Mouse (Mus musculus) forebrain, embryonic 16.5 days (tissue): ENCODE measurements at regions not wholly inside any gene's neighbourhood (a gene's known extent, or its start where the extent isn't known, plus 50 kb on each side); places are given as distances from the start of the nearest gene placed in this dataset.

Experiments used
- ATAC-seq: fragments of 200-750 bp; cut with Nextera tagmentation; 2 replicates; pipeline ENCODE4 v1.8.0; 2017; ENCODE audit warnings: mild to moderate bottlenecking, moderate library complexity
- H3K27ac ChIP-seq: fragments of 300-500 bp; sonication (generic); 2 replicates; pipeline ENCODE4 v1.5.1; 2014; ENCODE audit warnings: low read length, control low read depth
- H3K27me3 ChIP-seq: fragments of 300-500 bp; sonication (generic); replicated peaks from 2 replicates; pipeline ENCODE4 v1.6.1; 2014; ENCODE audit warnings: low read length; ENCODE audit not compliant: control insufficient read depth, insufficient read depth
- H3K36me3 ChIP-seq: fragments of 300-500 bp; sonication (generic); 2 replicates; pipeline ENCODE4 v1.6.1; 2014; ENCODE audit not compliant: control insufficient read depth, insufficient read depth
- H3K4me1 ChIP-seq: fragments of 300-500 bp; sonication (generic); replicated peaks from 2 replicates; pipeline ENCODE4 v1.6.1; 2014; ENCODE audit warnings: low read length; ENCODE audit not compliant: control insufficient read depth, insufficient read depth
- H3K4me2 ChIP-seq: fragments of 300-500 bp; sonication (generic); 2 replicates; pipeline ENCODE4 v1.6.1; 2014; ENCODE audit warnings: mild to moderate bottlenecking, low read length, control low read depth
- H3K4me3 ChIP-seq: fragments of 300-500 bp; sonication (generic); replicated peaks from 2 replicates; pipeline ENCODE4 v1.5.1; 2014; ENCODE audit warnings: mild to moderate bottlenecking, low read length, control low read depth
- H3K9ac ChIP-seq: fragments of 300-500 bp; sonication (generic); replicated peaks from 2 replicates; pipeline ENCODE4 v1.6.1; 2014; ENCODE audit warnings: low read depth, low read length, control low read depth
- H3K9me3 ChIP-seq: fragments of 300-500 bp; sonication (generic); 2 replicates; pipeline ENCODE4 v1.6.1; 2016; ENCODE audit warnings: low read length; ENCODE audit not compliant: control insufficient read depth
- WGBS: fragments of 180-500 bp; shearing (Covaris S2); extraction: QIAGEN DNeasy Blood & Tissue Kit; methylation state at CpG from one replicate; pipeline ENCODE4 v1.1.7; 2014; 5-methylcytosine and 5-hydroxymethylcytosine counted together

DNA sequence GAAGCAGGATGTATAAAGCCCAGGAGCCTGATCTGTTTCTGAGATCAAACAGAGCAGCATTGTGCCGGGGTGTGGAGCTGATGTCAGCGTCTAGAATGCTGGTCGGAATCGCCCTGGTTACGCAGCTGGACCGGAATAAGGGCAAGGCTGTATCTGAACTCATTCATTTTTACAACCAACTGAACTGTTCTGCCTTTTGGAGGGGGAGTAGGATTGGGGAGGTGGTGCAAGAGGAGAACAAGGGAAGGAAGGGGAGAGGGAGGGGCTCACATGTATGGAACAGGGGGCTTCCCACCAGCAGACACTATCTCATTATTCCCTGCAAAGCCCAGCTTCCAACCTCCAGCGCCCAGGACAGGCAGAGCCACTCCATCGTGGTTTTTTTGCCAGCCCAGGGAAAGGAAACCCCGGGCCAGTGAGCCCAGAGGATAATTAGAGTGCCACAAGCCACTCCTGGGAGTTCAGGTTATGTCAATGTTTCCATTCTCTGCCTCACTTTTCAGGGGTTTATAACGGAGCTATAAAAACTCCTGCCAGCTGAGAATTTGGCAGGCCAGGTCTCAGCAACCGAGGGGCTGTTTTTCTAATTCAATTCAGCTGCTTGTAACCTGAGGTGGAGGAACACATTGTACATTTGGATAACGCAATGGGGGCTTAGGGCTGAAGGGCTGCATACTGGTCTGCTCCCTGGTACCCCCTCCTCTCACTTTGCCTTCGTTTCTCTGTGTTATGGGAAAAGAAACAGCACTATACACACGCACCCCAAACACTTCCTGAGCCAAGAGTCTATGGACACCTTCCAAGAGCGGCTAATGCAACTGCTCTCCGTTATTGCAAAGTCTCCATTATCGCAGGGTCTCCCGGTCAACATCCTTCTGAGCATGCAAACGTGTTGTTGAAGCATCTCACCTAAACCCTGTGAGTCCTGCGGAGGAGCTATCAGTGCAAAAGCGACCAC is 170.0 kb upstream of the Hes1 start:
- H3K9me3 ChIP-seq: no peaks in the 10 kb centered on the region
- peak overlapping the region; percentile 69 for H3K27ac ChIP-seq
- no peaks in the 10 kb centered on the region for H3K27me3 ChIP-seq
- H3K36me3 ChIP-seq: no peaks in the 10 kb centered on the region
- no peak overlapping the region for H3K9ac ChIP-seq
- peaks cover 16% of the 10 kb centered on the region for H3K4me1 ChIP-seq
- no peak overlapping the region; the same call in 1 of the 2 replicates for H3K4me3 ChIP-seq
- WGBS: 12% methylated on average over 21 of the region's 21 CpGs
- peak; percentile 89 for ATAC-seq
- peak overlapping the region; percentile 48 for H3K4me2 ChIP-seq

DNA sequence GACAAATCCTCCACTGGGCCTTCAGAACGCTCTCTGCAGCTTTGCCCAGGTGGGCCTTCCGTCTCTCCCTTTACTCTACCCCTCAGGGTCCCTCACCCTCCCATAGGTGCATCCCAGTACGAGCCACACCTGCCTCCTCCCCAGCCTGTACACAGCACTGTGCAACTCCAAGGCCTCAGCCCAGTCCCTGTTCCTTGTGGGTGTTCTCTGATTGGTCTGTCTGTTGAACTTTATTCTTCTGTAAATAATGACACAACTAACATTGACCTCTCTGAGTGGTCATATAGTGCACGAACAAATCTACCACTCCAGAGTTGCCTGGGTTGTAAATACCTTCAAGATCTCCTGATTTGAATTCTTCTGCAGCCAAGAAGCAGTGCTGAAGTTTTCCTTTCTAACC is 167.8 kb upstream of the Hes1 start:
- H3K4me1 ChIP-seq: peaks cover 16% of the 10 kb centered on the region
- H3K9me3 ChIP-seq: no peaks in the 10 kb centered on the region
- no peak overlapping the region for H3K9ac ChIP-seq
- ATAC-seq: no peak
- H3K36me3 ChIP-seq: no peaks in the 10 kb centered on the region
- 91% methylated on average over 4 of the region's 4 CpGs for WGBS
- no peak overlapping the region for H3K4me3 ChIP-seq
- H3K4me2 ChIP-seq: no peak overlapping the region
- no peaks in the 10 kb centered on the region for H3K27me3 ChIP-seq
- H3K27ac ChIP-seq: no peak overlapping the region

DNA sequence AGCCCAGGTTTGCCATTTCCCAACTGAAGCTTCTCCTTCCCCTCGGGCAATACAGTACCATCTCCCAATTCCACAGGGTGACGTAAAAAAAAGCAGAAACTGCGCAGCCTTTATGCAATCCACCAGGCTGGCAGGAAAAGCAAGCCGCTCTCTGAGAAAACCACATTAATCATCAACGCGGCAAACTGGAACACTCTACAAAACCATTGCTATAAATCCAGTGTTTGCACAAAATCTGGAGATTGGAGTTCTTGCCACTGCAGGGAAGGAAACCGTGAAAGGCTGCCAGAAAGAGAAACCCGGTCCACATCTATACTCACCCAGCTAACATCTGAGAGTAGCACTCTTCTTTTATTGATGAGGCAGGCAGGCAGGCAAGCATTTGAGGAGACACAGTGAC is 160.7 kb upstream of the Hes1 start:
- Histone ChIP-seq H3K4me3 (no peak overlapping the region), H3K9me3 (no peaks in the 10 kb centered on the region), H3K27me3 (no peaks in the 10 kb centered on the region), H3K9ac (no peak overlapping the region), H3K4me1 (no peaks in the 10 kb centered on the region), H3K27ac (no peak overlapping the region), H3K4me2 (no peak overlapping the region), H3K36me3 (no peaks in the 10 kb centered on the region)
- ATAC-seq: no peak
- 73% methylated on average over 8 of the region's 8 CpGs for WGBS

DNA sequence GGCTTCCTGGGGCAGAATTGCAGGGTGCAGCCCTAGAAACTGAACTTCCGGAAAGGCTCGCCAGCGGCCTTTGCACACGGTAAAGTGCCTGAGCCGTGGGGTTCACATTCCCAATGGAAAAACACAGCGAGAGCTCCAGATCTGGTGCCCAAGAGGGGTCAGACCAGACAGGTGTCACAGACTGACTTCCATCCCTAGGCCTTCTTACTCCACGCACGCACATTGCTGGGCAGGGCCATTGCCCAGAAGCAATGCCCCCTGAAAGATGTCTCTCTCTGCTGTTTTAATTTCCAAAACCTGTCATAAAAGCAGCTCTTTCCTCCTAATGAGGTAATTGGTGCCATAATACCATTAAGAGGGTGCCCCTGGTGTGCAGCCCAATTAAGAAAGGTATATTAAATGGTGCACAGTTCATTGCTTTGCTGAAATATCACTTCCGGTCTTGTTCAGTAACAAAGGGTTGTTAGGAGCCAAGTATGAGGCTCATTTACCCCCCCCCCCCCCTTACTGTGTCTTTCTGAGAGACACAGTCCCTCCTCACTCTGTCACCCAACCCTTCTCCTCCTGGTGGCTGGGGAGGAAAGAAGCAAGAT is 159.9 kb upstream of the Hes1 start:
- H3K27ac ChIP-seq: no peak overlapping the region
- WGBS: 49% methylated on average over 9 of the region's 9 CpGs
- no peaks in the 10 kb centered on the region for H3K9me3 ChIP-seq
- no peak overlapping the region for H3K9ac ChIP-seq
- no peaks in the 10 kb centered on the region for H3K27me3 ChIP-seq
- H3K4me2 ChIP-seq: no peak overlapping the region
- no peak for ATAC-seq
- no peak overlapping the region for H3K4me3 ChIP-seq
- no peaks in the 10 kb centered on the region for H3K4me1 ChIP-seq
- no peaks in the 10 kb centered on the region for H3K36me3 ChIP-seq

DNA sequence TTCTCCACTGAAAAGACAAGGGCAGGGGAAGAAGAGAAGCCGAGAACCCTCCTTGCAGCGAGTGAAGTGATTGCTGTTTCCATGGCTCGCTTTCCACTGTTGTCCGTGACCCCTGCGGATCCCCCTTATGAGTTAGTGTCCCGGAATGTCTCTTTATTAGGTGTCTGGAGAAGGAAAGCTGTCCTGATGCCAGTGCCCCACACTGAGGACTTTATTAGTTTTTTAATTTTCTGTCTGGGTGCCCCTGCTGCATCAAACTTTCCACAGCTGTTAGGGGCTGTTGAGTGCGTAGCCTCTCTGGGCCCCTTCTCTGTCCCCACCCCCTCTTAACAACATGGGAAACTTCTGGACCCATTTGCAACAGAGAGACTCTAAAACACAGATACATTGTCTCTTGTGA is 156.9 kb upstream of the Hes1 start:
- Histone ChIP-seq H3K27me3 (no peaks in the 10 kb centered on the region), H3K4me3 (no peak overlapping the region), H3K9ac (no peak overlapping the region), H3K4me1 (no peaks in the 10 kb centered on the region), H3K9me3 (peaks cover 4% of the 10 kb centered on the region; the same call in 1 of the 2 replicates), H3K36me3 (no peaks in the 10 kb centered on the region), H3K4me2 (no peak overlapping the region), H3K27ac (no peak overlapping the region)
- 65% methylated on average over 7 of the region's 7 CpGs for WGBS
- no peak for ATAC-seq

DNA sequence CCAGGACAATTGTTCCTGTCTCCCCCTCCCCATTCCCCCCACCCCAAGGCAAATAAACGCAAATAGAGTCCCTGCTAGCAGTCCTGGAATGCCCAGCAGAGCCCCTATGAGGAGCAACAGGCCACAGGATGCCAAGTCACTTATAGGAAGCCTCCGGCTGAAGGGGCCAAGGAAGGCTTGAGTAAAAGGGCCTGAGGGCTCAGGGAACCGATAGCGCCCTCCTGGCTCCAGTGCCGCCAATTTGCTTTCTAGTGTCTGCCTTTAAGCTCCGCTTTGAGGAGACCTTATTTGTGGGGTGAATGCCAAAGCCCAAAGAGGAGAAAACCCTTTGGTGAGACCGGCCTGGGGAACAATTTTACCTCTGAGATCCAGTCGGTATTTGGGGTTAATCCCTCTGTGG is 156.2 kb upstream of the Hes1 start:
- Histone ChIP-seq H3K4me2 (no peak overlapping the region), H3K27ac (no peak overlapping the region), H3K36me3 (no peaks in the 10 kb centered on the region), H3K4me3 (no peak overlapping the region), H3K9ac (no peak overlapping the region), H3K9me3 (peaks cover 4% of the 10 kb centered on the region; the same call in 1 of the 2 replicates), H3K4me1 (no peaks in the 10 kb centered on the region), H3K27me3 (no peaks in the 10 kb centered on the region)
- 28% methylated on average over 8 of the region's 8 CpGs for WGBS
- ATAC-seq: no peak

DNA sequence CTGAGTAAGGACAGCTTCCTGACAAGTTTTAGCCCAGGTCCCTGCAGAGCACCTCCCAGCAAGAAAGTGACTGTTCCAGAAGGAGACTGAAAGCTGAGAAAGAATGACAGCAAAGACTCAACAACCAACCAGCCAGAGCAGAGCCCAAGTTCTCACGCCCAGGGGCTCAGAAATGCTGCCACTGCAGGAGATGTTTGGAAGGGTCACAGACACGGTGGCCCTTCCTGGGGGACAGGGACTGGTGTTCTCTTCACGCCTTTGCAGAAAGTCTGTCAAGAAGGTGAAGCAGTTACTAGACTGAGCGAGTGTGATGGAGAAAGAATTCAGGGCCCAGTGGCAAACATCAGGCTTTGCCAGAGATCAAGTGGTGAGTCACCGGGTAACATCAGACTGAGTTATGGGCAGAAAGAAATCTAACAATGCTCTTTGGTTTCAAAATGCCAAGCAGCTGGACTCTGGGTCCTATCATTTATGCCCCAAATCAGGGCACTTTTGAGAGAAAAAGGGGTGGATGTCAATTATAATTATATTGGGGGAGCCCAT is 154.2 kb upstream of the Hes1 start:
- no peak overlapping the region for H3K27ac ChIP-seq
- no peak overlapping the region for H3K9ac ChIP-seq
- no peak overlapping the region for H3K4me2 ChIP-seq
- 57% methylated on average over 5 of the region's 5 CpGs for WGBS
- H3K27me3 ChIP-seq: no peaks in the 10 kb centered on the region
- peaks cover 4% of the 10 kb centered on the region; the same call in 1 of the 2 replicates for H3K9me3 ChIP-seq
- H3K4me1 ChIP-seq: no peaks in the 10 kb centered on the region
- no peak for ATAC-seq
- no peaks in the 10 kb centered on the region for H3K36me3 ChIP-seq
- H3K4me3 ChIP-seq: no peak overlapping the region

DNA sequence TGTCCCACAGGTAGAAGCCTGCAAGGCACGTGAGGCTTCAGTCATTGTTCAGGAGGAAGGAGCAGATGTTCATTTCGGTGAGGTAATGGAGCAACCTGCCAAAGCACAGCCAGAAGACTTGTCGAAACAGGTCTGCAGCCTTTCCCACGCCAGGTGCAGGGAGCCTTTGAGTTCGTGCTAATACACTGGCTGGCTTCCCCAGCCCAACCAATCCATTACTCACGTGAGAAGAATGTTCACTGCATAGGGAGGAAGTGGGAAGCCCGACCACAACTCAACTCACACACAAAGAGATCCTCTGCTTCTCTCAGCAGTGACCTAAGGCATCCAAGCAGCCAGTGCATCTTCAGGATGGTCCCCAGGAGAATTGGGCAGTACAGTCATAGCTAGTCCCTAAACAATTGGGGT is 153.0 kb upstream of the Hes1 start:
- no peak overlapping the region for H3K4me2 ChIP-seq
- no peaks in the 10 kb centered on the region for H3K27me3 ChIP-seq
- no peaks in the 10 kb centered on the region for H3K4me1 ChIP-seq
- ATAC-seq: no peak
- no peaks in the 10 kb centered on the region for H3K36me3 ChIP-seq
- H3K9ac ChIP-seq: no peak overlapping the region
- 69% methylated on average over 7 of the region's 7 CpGs for WGBS
- no peak overlapping the region for H3K27ac ChIP-seq
- peaks cover 4% of the 10 kb centered on the region; the same call in 1 of the 2 replicates for H3K9me3 ChIP-seq
- H3K4me3 ChIP-seq: no peak overlapping the region

DNA sequence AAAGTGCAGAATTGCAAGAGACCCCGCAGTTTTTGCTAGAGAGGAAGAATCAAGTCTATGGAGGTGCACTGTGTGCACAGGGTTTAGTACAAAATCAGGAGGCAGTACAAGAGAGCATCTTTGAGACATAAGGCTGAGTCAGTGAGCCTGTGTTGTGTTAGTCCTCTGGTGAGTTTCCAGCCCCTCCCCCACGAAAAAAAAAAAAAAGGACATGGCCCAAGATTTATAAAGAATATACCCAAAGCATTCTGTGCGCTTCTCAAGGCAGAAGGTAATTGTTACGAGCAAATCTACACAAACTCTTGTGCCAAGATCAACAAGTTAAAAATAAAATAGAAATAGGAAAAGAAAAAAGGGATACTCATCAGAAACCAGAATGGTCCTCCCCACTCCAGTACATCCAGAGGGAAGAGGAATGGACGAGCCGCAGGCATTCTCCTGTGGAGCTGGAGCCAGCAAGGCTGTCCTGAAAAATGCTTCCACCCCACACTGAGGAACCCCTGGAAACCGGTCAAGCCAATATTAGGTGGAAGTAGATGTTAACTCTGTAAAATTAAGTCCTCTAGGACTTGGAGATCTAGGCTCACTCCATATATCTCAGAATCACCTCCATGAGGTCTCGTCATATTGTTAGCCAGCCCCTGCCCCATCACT is 150.7 kb upstream of the Hes1 start:
- H3K4me1 ChIP-seq: no peaks in the 10 kb centered on the region
- ATAC-seq: no peak
- H3K9me3 ChIP-seq: peaks cover 4% of the 10 kb centered on the region; the same call in 1 of the 2 replicates
- WGBS: 86% methylated on average over 8 of the region's 8 CpGs
- no peaks in the 10 kb centered on the region for H3K36me3 ChIP-seq
- H3K4me2 ChIP-seq: no peak overlapping the region
- H3K27me3 ChIP-seq: no peaks in the 10 kb centered on the region
- H3K27ac ChIP-seq: no peak overlapping the region
- H3K9ac ChIP-seq: no peak overlapping the region
- H3K4me3 ChIP-seq: no peak overlapping the region
